Mouse (Mus musculus) T-helper 1 cell (primary cell): ENCODE measurements at regions not wholly inside any gene's neighbourhood (a gene's known extent, or its start where the extent isn't known, plus 50 kb on each side); places are given as distances from the start of the nearest gene placed in this dataset.

Experiments
- in situ Hi-C: fragments of 300-600 bp; cut with MboI, MseI; formaldehyde crosslinking; loops from one replicate; pipeline ENCODE4 v1.15.1; 2025; ENCODE audit warnings: high pct_unique_total_duplicates

DNA sequence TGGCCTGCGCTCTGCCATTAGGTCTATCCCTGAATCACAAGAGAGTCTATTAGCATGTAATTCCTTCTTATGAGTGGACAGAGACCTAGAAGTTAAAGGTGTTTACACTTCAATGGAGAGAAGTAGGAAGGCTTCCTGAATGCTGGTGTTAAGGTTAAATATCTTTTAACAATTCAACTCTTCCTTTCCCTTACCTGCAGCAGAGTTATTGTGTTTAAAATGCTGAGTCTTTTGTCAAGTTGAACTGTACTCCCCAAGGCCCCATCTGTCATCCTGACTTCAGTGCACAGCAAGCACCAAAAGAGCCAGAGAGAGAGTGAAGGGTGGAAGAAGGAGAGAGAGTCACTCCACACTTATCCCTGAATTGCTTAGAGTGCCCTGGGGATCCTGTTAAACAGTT lies 451.6 kb downstream of the Psat1 start:
- in situ Hi-C loops = no loop called here

DNA sequence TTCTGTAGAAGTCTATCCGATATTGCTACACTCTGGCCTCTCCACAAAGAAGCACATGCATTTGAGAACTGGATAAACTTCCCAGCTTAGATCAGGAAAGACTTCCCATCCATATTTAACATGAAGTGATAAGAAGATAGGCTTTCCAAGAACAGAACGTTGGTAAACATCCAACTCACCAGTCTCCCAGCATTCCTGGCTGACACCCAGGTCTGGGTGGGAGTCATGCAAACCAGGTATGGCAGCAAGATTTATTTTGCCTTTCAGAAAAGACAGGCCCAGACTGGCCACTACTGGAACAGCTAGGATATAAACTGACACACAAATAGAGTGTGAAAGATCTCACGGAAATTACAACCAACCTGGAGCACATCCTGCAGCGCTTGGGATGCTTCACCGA lies 459.6 kb downstream of the Psat1 start:
- in situ Hi-C loops = no loop called here

DNA sequence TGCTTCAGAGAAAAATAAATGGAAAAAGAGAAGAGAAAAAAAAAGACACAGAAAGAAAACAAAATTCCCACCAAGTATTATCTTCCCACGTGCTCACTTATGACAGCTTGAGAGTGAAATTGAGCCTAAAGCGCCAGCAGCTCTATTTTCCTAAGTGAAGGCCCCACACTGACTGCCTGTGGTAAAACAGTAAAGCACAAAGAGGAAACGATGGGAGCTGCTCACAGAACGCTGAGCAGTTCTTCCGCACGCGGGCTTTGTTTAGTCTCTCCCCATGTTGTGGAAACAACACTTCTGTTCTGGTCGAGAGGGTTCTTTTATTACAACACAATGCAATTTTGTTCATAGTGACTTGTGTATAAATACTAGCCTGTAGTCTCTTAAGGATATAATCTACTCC lies 465.5 kb downstream of the Psat1 start:
- in situ Hi-C loops = no loop called here

DNA sequence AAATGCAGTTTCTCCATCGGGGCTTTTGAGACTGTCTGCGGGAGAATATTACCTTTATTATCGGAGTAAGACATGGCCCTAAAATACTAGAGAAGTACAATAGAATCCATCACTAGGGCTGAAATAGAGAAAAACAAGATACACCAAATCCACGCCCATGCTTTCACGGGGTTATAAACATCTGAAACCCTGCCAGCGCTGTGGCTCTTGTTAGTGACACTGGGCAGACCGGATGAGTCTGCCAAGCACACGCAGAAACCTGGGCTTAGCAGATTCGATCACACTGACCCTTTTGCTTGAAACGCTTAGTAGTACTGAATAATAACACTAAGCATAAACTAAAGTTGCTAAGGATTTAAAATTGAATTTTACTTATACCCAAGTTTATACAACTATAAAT lies 477.6 kb downstream of the Psat1 start:
- in situ Hi-C loops = no loop called here

DNA sequence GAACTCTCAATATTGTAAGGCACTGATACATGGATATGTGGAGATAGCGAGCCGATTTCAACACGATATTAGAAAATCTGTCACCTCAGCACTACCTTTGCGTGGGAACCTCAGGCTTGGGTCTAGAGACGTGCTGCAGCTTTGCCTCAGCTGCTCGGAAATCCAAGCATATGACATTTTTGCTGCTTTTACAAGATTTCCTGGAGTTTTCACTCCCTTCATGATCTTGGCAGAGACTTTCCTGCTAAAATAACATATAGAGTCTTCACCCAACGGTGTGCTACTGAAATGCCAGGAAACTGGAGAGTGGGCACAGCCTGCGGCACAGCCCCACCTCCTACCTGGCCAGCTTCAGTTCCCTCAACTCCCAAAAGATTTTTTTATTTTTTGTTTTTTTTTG lies 480.4 kb downstream of the Psat1 start:
- in situ Hi-C loops = no loop called here

DNA sequence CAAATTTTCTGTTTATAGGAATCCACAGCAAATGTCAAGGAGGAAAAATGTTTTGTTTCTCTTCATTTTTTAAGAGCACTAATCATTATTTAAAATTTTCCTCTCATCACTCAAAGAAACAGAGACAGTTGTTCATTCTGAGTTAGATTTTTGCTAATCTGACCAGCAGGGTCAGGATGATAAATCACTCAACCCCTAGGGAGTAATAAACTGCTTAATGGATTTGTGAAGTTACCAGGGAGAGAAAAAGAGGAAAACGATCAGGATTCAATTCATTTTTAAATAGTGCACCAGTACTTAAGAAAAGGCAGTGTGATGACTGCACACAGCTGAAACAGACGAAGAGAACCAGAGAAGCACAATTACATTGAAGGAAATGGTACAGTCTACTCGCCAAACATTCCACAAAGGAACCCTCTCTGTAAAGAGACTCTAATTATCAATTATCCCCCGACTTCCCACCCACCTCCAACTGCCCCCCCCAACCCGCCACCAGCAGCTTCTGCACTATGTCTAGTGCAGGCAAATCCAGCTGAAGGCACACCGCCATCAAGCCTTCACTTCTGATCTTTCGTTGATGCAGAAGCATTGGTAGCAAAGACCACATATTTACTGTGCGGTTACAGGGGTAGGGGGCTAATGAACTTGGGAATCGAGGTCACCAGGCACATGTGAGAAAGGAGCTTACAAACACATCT lies 481.9 kb downstream of the Psat1 start:
- in situ Hi-C loops = no loop called here

DNA sequence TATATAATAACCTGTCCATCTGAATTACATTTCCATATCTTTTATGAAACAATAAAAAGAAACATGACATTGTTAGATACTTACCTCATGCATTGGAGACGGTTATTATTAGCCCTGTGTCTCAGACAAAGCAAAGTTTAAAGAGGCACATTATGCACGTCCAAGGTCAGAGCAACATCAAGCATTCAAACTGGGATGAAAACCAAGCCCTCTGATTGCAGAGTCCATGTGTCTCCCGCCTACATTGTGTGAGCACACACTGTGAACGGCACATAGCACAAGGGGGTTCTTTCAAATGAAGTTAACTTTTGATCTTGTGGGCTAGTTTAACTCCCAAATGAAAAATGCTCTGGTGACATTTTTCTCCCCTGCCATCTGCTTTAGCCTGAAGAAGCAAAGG lies 489.3 kb downstream of the Psat1 start:
- in situ Hi-C loops = loop anchor here (10.0 kb wide), 1 partner anchor 1107 kb away; no protein-coding TSS in a partner anchor

DNA sequence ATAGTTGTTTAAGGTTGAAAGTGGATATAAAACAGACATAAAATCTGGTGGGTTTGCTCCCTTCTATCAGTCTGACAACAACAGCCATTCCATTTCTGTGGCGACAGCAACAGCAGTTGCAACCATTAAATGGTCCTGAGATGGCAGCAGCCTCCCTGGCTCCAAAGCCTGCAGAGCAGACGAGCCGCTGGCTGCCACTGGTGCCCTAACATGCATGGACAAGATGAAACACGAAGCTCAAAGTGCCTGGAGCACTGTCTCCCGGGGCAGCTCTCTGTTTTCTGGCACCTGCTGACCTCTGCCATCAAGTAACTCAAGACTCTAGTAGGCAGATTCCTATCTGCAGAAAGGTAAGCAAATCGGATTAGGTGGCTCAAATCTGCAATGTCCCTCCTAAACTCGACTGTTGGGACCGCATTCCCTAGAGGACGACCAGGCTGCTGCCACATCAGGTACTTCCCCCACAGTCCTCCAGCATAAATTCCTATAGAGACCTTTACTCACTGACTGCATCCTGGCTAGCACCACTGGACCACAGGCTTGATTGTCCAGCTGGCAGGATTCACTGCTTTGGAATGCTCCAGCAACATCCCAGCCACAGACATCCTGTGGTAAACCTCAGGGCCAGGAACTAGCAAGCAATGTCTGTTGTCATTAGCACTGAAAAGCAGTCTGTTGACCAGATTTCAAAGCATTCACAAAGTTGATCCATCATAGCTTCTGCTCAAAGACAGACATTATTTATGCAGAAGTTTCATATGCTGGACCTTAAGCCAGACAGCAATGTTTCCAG lies 490.0 kb downstream of the Psat1 start:
- in situ Hi-C loops = loop anchor here (10.0 kb wide), 1 partner anchor 1108 kb away; no protein-coding TSS in a partner anchor

DNA sequence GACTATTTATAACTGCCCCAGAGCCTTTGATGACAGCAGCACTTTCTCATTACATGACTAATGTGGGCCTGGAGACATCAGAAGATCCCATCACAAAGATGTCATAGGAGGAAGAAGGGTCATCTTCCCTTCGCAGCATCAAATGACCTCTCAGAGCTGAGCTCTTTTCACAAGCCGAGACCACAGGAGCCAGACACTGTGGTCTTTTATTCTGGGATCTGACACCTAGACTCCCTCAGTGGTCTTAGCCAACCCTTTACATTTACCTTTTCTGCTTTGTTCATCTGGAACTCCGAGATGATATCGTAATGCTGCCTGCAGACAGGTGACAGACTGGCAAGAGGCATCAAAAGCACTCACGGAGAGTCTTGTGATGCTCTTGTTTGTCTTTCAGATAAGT lies 498.1 kb downstream of the Psat1 start:
- in situ Hi-C loops = no loop called here

DNA sequence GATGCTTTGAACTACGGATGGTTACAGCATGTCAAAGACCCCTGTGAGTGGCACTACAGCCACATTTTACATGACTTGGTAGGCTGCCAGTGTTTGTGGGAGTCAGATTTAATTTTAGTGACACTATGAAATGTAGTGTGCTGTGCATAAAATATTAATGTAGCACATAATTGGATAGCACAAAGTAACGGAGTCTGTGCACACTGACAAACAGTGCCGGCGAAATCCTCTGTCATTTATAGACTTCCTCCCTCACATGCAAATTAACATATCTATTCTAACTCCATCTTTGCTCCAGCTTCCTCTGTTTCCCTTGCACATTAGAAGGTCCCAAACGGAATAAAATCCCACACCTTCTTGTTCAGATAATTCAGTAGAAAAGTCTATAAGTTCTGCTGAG lies 515.3 kb downstream of the Psat1 start:
- in situ Hi-C loops = no loop called here

DNA sequence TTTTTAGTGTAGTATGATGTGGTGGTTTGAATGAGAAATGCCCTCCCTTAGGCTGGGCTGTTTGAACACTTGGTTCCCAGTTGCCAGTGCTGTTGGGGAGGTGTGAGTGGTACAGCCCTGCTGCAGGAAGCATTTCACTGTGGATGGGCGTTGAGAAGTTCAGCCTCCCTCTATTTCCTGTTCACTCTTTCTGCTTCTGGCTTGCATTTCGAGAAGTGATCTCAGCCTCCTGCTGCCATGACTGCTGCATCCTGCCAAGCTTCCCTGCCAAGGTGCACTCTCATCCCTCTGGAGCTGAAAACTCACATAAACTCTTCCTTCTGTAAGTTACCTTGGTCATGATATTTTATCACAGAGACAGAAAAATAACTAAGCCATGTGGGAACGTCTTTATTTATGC lies 525.8 kb downstream of the Psat1 start:
- in situ Hi-C loops = no loop called here

DNA sequence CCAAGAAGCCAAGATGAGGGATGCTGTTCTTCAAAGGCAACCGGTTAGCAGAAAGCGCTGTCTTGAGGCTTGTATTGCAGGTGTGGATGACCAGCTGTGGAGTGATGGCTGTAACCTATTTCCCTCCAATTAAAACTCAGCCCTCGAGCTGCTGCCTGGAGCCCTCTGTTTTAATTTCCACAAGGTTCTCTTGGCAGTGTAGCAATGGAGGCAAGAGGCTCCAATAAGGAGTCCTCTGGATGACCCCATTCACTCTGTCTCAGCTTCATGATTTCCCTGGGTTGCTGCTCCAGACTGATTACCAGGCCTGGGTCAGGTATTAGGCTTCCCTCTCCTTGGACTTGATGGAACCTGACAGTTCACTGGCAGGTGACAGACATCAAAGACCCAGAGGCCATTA lies 548.5 kb downstream of the Psat1 start:
- in situ Hi-C loops = no loop called here

DNA sequence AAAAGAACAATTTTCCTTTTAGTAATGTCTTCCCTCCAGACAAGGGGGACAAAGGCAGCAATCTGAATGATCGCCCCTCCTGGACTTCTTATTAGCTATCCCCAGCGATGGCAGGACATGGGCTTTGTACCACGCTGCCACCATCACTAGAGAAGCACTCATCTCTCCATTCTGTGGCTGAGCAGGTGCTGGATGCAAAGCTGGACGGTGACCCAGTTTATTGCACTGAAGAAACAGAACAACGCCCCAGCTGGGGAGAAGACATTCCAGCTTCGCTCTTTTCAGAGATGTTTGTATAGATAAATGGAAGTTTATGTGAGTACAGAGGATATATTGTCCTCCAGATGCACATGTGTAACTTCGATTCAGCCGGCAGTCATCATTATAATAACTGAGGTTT lies 575.5 kb downstream of the Psat1 start:
- in situ Hi-C loops = no loop called here

DNA sequence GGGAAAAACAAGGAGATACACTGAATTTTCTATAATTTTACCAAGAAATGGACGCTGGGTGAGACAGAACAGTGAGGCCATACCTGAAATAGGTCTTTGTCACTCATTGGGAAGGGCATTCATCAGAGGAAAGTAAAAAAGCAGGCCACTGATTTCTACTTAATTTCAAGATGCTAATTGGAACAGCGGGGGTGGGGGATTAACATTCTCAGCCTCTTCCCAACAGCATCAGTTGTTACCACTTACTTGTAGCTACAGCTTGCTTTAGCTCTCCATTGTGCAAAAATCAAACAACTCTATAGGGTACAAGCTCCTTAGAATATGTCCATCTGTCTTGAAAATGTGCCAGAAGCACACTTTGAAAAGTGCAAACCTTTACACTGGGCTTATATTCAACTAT lies 580.2 kb downstream of the Psat1 start:
- in situ Hi-C loops = no loop called here

DNA sequence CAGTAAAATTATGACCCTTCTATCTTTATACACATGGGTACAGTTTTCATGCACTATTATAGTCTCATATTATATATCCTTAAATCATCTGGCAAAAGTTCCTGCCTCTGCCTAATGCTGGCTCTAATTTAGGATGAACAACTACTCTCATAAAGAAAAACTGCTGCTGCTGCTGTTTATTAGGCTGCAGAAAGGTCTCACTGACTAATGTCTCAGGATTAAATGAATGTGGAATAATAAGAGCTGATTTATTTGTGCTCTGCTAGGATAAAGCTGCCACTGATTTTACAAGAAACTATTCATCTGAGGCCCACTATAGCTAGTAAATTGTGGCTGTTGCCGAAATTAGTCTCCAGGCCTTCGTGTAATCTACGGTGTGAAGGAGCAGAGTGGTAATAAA lies 590.0 kb downstream of the Psat1 start:
- in situ Hi-C loops = no loop called here

DNA sequence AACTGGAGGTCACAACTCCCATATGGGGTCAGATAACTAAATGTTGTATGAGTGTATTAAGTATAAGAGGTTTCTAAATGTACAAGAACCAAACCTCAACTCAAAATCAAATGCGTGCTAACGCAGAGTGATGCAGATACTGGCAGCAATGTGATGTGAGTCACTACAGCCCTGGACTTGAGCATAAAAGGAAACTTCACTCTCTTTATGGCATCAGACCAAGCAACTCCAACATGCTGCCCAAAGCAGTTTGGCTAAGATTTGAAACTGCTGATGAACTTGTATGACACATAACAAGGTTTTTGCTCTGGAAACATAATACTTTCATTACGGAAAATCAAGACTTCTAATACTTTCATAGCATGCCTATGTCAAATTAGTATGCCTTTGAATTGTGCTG lies 598.8 kb downstream of the Psat1 start:
- in situ Hi-C loops = no loop called here

DNA sequence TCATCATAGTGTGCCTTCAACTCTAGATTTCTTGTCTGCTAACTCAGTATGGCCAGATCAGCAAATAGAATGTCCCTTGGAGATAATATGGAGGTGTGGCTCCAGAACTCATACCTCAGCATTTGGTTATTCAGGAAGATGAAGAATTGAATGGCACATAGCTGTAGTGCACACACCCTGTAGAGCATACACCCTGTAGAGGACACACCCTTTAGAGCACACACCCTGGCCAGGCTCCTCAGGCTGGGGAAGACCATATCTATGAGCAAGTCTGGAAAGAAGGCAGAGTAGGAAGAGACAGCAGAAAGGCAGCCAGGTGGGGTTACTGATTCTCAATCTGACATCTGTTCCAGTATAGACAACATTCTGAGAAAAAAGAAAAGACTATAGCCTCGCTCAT lies 604.9 kb downstream of the Psat1 start:
- in situ Hi-C loops = no loop called here

DNA sequence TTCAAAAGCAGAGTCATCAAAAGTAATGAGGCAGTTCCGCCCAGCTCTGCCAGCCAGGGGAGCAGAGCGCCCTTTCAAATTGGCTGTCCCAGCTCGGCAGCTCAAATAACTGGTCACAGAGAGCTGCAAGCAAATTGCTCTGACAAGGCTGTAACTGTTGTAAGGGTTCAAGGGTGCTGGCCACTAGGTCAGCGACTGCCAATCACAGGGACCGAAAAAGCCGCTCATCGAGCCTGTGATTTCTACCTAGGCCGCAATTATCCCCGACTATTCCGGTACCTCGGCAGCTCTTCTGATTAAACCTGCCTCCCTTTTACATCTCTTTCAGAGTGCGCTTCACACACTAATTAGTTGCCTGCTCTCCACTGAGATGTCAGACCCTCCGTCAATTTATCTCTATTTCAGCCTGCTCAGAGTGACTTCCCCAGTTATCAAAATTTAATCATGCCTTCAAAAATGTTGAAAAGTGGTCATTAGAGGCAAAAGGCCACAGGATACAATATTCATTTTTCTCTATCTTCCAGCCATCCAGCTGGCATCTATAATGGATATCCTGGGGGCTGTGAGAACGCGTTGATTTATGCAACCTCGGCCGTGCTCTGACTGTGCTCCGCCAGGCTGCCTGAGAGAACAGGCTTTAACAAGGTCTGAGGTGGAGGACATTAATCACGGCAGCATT lies 606.7 kb downstream of the Psat1 start:
- in situ Hi-C loops = no loop called here

DNA sequence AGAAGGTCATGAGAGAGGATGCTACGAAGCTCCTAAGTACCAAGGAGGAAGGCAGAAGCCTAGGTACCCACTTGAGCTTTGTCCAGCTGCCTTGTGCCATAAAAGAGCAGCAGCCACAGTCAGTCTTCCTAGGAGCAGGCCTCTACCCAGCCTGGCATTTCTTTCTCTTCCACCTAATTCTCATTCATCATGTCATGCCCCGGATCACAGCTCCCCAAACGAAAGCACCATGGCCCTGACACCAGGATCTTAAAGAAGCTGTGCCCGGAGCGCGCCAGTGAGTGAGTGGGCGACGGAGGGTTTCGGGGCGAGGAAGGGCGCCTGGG lies 607.2 kb downstream of the Psat1 start:
- in situ Hi-C loops = no loop called here

DNA sequence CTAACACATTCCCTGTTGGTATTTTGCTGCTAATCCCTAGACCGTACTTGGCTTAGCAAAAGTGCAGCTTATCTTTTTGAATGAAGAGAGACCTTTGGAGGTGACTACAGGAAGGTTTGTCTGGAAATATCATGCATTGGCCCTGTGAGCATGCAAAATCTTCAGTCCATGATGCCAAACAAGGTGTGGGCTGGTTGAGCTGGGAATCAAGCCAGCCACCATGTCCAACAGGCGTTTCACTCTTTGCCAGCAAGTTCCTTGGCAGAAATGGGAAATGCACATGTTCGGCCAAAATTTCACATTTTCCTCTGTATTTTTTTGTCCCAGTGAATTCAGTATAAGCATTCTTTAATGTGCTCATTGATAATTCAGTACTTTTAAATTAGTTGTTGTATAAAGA lies 617.0 kb downstream of the Psat1 start:
- in situ Hi-C loops = no loop called here

DNA sequence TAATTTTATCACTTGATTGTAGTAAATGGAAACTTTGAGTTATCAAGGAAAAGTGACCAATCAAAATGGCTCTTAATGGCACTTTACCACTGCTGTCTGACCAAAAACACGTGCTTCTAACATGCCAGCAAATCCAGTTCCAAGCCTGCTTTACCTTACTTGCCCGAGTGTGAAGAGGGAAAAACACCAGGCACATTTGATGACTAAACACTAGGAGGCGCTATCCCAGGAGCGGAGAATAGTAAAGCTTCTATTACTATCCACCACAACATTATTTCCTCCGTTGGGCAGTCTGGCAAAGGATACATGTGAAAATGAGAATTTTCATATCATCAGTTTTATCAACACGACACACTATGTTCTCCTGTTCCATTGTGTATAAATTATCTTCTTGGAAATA lies 647.7 kb downstream of the Psat1 start:
- in situ Hi-C loops = no loop called here

DNA sequence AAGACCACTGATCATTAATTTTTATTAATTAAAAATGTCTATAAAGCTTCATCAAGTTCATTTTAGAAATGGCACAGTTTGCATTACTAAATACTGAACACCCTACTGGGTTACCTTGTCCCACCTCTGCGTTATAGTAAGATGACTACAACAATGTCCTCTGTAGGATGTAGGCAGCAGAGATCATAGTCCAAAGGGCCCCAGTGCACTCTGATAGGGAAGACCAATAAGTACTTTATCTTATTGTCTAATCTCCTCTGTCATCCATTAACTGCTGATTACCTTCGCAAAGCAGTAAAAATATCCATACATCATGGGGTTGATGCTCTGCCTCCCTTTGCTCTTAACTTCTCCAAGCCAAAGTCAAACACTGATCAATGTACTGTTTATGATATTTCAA lies 662.1 kb downstream of the Psat1 start:
- in situ Hi-C loops = no loop called here

DNA sequence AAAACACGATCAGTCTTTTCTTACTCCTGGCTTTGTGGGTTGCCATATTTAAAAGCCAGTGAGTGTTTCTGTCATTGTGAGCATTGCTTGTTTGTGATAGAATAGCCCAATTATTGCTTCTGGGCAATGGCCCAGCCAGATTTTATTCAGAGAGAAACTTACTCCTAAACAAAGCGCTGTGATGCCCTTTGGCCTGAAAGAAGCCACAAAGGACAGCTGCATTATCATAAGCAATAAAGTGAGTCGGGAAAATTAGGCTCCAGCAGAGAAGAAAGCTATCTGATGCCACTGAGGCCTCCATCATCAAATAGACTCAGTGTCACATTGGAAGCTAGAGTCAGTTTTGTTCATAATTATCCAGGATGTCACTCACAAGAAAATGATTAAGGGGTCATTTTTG lies 644.9 kb upstream of the Tle4 start:
- in situ Hi-C loops = no loop called here
